Mouse (Mus musculus) urinary bladder, postnatal 25 days (tissue): ENCODE measurements at regions not wholly inside any gene's neighbourhood (a gene's known extent, or its start where the extent isn't known, plus 50 kb on each side); places are given as distances from the start of the nearest gene placed in this dataset.

ENCODE experiments used
- DNase-seq: peaks from one replicate; pipeline ENCODE4 v3.0.0; 2022; ENCODE audit warnings: low spot score

DNA sequence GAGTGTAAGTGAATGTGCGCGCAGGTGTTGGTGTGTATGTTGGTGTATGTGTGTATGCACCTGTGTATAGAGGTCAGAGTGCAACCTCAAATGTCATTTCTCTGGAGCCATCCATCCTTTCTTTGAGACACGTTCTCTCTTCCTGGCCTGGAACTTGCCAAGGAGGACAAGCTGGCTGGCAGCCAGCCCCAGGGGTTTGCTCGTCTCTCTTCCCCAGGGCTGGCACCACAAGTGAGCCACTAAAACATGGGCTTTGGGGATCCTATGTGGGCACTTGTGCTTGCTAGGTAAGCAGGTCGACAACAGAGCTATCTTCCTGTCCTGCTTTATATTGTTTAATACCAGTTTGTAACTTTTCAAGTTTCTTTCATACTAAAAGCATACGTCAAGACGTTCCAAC, 189.8 kb upstream of the Cxcr4 start:
- no peak for DNase-seq

DNA sequence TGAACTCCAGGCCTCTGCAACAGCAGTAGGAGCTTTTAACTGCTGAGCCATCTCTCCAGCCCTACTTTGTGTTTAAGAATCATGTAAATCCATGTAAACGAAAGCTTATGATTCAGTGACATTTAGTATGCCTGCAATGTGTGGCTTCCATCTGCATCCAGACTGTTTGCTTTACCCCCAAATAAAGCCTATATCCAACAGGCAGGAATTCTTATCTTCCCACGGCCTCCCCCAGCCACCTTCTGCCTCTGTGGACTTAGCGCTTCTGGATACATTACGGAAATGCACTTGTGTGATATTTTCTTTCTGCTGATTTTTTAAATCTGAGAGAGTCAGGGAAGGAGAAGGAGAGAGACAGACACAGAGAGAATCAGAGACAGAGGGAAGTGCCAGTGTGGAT, 189.2 kb upstream of the Cxcr4 start:
- no peak for DNase-seq

DNA sequence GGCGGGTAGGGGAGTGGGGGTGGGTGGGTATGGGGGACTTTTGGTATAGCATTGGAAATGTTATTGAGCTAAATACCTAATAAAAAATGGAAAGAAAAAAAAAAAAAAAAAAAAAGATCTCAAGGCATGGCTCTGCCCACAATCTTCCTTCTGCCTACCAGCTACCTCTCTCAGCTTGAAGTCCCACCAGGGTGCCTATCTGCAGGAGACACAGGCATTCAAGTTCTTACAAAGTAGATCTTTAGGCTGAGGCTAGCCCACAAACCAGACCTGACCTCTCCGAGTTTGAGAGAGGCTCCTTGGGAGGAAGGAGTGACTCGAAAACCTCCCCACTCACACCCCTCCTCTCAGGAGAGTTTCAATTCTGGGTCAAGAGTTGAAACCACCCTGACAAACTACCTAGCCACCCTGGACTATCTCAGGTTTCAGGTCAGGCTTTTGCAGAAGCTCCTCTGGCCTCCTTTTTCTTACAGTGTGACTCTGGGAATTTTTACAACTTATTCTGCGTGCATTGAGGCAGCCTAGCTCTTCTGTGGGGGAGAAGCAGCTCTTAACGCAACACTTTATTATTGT, 187.6 kb upstream of the Cxcr4 start:
- no peak for DNase-seq

DNA sequence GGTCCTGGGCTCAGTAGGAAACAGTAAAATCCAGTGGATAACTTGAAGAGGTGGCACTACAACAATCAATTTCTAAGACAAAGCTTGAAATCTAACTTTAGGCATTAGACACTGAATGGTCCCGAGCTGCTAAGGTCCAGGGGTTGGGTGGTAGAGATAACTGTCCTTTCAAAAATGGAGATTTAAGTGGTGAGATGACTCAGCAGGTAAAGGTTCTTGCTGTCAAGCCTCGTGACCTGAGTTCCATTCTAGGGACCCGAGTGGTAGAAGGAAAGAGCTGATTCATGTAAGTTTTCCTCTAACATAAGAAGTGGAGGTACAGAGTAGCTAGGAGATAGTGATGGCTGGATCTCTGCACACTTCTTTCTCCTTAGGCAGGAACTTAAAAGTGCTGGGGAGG, 180.3 kb upstream of the Cxcr4 start:
- DNase-seq = no peak

DNA sequence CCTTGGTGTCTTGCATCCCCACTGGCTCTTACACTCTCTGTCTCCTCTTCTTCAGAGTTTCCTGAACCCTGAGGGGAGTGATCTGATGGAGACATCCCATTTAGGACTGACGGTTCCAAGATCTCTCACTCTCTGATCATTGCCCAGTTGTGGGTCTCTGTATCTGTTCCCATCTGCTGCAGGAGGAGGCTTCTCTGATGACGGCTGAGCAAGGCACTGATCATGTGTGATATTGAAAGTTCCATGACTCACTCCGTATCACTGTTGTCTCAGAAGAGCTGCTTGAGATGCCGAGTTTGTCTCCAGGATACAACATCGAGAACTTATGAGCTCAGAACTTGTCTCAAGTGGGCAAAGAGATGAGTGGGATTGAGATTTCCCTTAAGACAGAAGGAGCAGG, 178.7 kb upstream of the Cxcr4 start:
- no peak for DNase-seq

DNA sequence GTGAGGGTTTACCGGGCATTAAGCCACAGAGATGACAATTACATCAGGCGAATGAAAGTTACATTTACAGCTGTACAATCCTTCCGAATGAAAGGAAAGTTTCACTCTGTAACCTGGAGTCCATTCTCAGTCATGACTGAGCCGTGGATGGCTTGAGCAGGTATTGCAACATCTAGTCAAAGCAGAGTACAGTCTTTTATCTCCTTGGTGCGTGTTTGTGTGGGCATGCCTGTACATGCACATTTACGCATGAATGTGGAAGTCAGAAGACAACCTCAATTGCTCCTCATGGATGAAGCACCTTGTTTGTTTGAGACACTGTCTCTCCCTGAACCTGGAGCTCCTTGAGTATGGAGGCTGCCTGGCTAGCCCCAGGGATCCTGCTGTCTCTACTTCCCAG, 175.9 kb upstream of the Cxcr4 start:
- no peak for DNase-seq

DNA sequence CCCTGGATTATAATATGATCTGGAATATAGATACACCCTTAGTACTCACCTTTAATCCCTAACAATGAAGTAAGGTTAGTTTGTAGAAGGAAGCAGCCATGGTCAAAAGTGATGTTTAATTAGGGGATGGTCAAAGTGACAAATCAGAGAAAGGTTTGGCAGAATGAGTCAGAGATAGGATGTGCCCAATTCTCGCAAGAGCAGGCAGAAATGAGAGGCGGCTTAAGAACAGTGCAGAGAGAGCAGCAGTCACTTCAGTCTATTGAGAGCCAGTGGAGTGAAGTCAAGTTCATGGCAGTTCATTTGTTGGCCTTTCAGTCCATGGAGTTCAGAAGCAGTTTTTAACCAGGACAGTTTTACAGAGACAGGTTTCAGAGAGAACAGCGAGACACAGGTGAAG, 175.3 kb upstream of the Cxcr4 start:
- no peak for DNase-seq

DNA sequence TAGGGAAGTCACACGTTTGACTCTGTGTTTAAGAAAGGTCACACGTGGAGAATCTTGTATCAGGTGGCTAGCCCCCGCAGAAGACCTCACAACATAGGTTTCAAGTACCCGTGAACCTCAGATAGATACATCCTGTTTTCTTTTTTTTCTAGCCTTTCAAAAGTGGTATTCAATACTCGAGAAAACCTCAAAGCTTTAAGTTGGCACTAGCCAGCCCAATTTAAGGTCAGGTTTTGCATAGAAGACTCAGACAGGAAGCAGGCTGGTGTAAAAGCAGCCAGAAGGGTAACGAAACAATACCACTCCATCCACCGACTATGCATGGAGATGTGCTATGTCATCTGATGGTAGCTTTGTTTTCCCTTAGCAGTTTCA, 174.8 kb upstream of the Cxcr4 start:
- DNase-seq = no peak

DNA sequence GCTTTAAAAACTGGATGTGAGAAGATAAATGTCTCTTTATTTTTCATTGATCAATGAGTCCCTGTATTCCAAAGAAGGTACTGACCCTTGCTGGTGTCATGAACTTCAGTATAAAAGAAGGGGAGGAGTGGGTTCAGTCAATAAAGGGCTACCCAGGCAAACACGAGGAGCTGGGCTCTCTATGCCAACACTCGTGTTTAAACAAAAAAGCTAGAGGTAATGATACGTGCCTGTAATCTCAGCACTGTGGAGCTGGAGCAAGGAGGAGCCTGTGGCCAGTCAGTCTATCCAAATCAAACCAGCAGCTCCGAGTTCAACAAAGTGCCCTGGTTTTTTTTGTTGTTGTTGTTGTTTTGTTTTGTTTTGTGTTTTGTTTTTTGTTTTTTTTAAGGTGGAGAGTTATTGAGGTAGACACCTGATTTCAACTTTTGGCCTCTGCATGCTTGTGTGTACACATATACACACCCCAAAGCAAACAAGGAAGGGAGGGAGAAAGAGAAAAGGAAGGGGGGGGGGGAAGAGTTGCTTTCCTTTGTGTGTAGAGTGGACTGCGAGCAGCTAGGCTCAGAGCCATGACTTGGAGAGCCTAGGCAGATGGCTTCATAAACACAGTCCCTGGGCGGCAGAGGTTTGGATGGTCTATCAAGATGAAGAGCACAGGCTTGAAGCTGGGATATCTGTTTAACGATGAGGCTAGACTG, 174.2 kb upstream of the Cxcr4 start:
- DNase-seq = no peak

DNA sequence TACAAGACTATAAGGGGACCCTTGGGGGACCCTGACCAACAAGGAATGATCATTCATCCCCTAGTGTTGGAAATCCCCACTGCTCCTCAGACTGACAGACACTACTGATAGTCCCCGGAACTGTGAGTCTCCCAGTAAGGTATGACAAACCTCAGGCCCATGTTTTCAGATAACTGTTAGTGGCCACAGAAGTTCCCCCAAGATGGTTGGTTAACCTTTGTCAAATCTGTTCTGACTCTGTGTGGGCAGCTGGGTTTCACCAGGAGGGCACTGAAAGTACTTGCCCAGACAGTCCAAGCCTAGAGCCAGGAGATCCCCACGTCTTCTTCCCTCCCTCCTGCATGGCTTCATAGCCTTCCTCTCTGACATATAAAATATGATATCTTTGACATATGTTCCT, 173.5 kb upstream of the Cxcr4 start:
- no peak for DNase-seq

DNA sequence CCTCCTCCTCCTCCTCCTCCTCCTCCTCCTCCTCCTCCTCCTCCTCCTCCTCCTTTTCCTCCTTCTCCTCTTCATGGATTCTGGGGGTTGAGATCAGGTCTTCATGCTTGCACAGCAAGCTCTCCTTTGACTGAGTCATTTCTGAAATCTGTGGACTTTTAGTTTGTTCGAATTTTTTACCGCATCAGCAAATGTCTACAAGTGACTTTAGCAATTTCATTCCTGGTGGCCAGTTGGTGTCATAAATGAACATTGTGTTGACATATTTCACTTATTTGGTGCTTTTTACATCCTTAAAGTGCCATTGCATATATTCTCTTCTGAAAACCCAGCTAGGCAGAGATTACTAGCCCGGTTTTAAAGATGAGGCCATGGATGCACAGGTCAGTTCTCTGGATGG, 173.0 kb upstream of the Cxcr4 start:
- DNase-seq = no peak

DNA sequence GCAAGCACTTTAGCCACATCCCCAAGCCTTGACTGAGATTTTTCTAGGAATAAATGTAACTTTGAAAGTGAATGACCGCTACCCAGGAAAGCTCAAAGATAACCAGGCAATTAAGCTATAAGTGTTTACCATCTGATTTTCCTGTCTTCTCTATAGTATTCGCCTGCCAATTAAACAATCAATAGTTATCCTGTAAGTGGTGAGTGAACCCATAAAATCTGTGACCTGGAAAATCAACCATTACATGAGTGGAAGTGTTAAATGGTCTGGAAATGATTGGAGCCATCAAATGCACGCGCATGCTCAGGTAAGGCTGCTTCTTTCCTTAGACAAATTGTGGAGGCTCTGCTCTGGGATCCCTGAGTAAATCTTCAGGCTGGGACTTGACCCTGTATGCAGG, 170.8 kb upstream of the Cxcr4 start:
- no peak for DNase-seq

DNA sequence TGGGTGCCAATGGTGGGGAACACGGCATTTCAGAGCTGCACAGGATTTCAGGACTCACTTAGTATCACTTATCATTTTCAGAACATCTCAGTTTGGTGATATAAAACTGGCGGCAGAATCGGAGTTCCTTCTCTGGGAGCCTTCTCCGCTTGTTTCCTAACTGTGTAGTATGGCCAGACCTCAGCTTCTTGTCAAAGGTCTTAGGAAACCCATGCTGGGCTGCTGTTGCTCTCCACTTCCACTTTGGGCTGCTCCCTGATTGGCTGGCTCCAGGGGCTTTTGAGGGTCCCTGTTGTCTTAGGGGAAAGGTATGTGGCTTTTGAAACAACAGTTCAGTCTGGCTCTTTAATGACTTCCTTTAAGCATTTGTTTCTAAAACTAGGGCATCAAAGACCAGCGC, 170.0 kb upstream of the Cxcr4 start:
- no peak for DNase-seq

DNA sequence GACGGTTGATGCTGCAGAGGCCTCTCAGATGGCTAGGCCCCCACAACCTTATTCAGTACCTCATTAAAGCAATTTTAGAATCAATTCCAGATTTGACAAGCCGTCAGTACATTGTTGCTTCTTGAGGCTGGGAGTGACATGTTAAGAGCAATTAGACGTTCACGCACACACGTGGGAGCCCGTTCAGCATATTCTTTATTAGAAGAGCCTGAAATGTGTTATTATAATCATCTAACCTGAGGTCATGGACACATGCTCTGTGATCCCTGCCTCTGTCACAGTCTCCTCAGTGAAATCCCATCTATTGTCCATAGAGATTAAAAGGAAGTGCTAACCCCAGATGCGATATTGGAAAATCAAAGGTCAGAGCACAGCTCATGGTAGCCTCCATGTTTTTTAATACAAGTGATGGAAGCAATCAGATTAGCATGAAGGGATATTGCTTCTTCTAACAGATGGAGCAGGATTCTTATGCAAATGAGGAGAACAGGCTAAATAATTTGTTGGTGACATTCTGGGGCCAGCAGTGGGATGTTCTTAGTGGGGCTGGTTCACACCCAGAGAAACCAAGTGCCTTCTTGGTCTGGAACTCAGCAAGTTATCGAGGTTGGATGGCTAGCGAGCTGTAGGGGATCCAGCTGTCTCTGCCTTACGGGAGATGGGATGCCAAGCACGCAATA, 166.8 kb upstream of the Cxcr4 start:
- DNase-seq = no peak

DNA sequence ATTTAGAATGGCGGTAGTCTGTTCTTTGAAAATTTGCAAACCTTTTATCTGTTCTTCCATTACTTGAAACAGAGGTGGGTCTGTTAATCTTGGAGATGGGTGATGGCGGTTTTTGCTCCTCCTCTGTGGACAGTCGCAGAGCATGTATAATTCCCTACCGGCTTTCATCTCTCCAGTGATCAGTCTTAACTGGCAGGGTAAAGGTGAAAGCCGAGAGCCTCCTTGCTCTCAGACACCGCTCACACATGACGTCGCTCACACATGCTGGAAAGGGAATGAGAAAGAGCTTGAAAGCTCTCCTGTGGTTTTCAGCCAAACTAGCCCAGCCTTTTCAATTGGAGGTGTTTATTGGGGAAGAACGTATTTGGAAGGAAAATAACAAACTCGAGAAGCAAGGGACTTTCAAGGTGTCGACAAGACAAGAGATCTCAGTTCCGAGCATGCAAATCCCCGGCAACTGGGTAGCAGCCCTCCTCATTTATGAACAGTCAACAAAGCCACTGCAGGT, 166.3 kb upstream of the Cxcr4 start:
- no peak for DNase-seq

DNA sequence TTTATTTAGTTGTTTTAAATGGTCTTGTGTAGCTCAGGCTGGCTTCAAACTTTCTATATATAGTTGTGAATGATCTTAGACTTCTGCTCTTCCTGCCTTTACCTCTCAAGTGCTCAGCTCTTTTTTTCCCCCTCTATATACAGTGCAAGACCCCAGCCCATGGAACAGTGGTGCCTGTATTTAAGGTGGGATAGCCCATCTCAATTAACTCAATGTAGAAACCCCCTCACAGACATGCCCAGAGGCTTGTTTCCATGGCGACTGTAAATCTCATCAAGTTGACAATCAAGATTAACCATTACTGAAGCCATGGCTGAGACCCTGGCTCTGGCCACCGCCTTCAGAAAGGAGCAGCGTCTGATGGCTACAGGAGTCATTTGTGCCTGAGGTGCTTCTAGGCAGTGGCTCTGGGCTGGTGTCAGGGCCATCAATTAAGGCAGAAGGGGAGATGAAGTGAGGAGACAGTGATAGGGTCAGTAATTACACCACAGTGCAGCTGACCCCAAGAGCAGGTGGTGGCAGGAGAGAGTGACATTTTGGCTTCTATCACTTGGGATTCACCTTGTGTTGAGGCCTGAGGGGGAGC, 161.4 kb upstream of the Cxcr4 start:
- DNase-seq = no peak

DNA sequence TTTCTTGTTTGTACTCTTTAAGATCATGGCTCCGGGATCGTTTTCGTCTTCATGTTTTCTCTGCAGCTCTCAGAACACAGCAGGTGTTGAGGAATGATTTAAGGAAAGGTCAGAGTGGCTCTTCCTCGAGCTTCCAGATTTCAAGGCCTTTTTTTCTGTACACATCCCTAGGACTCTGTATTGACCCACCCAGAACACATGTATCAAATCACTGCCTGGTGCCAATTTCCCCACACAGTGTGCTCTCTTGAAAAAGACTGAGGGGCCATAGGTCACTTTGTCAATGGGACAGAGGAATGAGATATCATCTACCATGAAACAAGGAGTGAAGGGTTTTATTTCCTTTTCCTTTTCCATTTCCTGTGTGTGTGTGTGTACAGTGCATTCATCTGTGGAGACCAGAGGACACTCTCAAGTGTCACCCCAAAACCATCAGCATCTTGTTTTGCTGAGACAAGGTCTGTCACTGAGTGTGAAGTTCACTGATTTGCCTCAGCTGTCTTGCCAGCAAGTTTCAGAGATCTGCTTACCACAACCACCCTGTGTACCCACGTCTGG, 157.4 kb upstream of the Cxcr4 start:
- DNase-seq = no peak

DNA sequence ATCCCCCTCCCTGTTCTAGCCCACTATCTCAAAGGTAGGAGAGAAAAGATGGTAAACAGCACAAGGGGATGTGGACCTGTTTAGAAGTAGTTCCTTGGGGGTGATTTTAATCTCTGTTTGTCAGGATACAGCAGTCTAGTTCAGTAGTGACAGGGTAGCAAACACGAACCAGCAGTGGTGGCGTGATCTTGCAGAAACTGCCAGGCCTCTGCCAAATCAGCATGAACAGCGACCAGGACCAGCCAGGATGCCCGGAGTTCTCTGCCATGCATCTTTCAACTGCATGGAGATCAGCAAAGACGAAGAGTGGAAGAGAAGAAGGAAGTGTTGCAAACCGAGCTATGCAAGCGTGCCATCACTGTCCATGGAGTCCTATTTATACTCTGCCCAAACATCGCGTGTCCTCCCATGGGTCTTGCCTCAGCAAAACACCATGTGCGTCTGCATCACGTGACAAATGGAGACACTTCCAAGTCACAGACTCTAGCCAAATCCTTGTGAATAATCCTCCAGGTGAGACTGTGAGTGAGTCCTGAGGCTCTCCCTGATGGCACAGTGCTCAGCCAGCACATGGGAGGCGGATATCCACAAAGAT, 155.2 kb upstream of the Cxcr4 start:
- no peak for DNase-seq

DNA sequence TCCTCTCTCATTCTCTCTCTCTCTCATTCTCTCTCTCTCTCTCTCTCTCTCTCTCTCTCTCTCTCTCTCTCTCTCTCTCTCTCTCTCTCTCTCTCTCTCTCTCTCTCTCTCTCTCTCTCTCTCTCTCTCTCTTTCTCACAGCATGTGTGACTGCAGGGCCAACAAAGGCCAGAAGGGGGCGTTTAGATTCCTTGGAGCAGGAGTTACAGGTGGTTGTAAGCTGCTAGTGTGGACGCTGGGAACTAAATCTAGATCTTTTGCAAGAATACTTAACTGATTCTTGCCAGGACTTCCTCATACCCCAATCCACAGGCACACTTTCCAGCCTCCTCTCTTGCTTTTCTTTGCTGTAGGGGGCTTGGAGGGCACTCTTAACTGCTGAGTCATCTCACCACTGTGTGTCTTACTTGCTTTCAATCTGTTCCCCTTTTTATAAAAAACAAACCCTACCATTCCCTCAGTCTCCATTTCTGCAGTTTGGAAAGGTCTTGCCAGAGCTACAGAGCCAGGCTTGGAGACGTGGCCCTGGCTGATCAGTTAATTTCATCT, 154.4 kb upstream of the Cxcr4 start:
- DNase-seq = no peak

DNA sequence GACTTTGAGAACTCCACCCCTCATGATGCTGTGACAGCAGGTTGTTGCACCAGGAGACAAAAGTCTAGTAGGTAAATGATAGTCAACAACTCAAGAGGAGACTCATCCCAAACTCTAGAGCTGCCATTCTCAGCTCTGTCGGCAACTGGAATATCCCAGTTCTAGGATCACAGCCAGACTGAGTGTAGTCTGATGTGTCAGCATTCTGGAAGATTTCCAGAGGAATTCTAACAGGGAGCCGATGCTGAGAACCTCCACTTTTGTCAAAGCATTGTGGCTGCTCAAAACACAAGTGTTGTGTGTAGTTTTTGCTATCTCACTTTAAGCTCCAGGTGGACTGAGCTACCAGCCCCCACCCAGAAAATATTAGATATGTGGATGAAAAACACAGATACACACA, 148.5 kb upstream of the Cxcr4 start:
- DNase-seq = no peak

DNA sequence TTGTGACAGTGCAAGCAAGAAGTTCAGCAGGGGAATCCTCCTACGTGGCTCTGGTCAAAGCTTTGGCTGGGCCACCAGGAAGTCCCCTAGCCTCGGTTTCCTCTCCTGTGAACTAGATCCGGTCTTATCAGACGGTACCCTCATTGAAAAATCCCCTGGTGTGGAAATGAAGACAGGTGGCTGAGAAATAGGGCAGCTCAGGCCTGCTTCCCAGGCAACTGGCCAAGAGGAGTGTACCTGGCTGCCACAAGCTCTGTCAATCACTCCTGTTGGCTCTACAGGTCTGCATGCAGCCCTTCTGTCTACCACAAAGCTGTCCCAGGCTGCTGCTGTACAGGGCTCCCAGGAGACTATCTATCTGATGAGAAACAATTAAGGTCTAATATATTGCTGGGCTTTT, 146.1 kb upstream of the Cxcr4 start:
- no peak for DNase-seq

DNA sequence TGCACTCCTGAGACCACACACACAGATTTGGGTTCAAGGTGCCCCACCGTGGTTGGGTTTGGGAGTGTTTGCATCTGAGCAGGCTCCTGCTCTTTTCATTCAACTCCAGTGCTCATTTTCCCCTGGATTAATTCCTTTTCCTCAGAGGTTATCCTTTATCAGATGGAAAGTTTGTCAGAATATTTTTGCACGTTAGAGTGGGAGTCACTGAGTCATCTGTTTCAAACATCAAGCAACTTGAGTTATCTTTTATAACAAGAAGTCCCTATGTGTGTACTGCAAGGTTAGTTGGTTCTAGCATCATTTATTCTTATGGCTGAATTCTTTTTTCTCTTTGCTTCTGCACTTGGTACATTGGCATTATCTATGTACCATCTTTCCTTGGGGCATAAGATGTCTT, 142.8 kb upstream of the Cxcr4 start:
- DNase-seq = no peak
